Mouse (Mus musculus): ENCODE measurements around the gene Agpat3.

DNA sequence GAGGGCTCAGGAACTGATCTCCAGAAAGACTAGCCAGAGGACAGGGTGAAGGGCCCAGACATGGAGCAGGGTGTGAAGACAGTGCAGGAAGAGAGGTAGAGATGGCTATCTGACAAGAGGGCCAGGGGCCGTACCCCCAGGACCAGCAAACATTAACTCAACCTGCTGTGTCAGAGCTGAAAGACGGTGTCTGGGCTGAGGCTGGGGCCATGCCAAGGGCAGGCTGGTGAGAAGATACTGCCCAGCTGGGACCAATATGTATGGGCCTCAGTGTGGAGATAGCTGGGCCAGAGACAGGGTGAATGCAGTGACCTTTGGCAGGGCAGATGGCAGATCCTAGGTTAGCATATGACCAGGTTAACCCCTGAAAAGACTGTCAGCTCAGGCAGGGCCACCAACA is 48.8 kb upstream of the Agpat3 start:
- TF ChIP-seq CTCF (IDR thresholded peaks at IDR 0.05; ENCODE audit: low read depth, low read length) (no peak), POLR2A (IDR thresholded peaks at IDR 0.05; ENCODE audit: borderline replicate concordance, low read depth, low read length) (no peak)
